Mouse (Mus musculus): ENCODE measurements around the gene Tiam2.

Gene Tiam2

DNA sequence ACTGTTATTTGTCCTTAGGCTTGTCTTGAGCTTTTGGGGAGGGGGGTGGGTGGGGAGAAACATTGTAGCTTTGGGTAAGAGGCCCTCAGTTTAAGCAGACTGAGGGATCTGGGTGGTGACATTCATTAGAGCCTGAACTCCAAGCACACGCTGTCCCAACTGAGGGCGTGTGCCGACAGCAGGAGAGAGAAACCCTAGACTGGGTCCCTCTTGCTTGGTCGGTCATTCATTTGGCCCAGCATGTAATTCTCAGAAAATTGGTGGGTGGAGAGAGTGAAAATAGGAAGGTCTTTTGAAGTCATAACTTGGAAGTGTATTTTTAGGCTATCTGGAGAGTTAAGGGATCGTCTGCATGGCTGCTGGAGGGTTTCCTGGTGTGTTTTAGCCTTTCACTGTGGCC is 71.5 kb downstream of the Tiam2 start:
- DNase-seq = no peak

- DNase-seq = no peak
Measured at GRCm38 (mm10) chr17:3405350-3406073, 79.1 kb downstream of the Tiam2 start.

DNA sequence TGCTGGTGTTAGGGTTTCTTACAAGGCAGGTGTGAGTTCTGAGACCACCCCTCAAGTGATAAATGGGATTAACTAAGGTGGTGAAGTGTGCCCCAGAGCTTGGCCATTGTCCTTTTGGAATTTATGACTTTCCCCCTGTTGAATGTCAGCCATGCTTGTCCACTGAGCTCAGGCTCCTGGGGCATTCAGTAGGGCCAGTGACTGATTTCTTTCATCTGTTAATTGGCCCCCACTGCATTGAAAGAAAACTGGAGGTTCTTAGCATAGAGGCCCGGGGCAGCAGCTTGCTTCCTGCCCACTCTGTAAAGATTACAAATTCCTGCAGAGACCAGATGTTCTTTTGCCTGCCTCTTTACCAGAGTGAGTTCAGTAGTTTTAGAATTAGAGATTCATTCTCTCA is 80.7 kb downstream of the Tiam2 start:
- no peak for DNase-seq

DNA sequence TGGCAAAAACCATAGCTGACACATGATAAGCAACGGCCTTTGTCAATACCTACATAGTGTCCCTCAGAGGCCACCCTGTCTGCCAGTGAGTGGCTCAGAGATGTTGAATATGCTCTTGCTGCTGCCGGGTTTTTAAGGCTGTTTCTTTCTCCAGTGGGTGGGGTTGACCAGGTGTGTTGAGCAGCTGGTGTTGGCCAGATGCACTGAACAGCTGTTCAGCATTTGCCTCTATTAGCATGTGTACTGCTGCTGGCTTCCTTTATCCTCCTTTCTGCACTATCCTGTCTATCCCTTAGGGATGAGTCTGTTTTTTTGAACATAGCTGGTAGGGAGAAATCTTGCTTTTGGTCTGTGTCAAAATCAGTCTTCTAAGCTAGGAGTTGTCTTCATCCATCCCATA is 83.9 kb downstream of the Tiam2 start:
- DNase-seq = no peak

- no peak for DNase-seq
Measured at GRCm38 (mm10) chr17:3412771-3413170, 86.4 kb downstream of the Tiam2 start.

DNA sequence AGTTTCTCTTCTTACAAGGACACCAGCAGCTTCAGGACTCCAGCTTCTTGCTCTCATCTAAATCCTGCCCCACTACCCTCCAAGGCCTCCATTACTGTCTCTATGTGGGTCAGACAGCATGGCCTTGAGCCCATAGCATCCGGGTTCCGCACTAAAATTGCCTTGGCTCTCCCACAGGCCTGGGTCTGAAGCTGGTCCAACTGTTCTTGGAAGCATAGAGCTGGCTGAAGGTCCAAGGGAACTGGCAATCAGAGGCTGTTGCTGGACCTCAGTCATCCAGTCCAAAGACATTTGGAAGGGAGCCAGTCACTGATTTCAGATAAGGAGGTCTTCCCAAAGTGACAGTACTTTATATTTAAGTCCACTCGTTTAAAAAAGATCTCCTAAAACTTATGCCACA is 89.2 kb downstream of the Tiam2 start:
- DNase-seq = peak; percentile 53

DNA sequence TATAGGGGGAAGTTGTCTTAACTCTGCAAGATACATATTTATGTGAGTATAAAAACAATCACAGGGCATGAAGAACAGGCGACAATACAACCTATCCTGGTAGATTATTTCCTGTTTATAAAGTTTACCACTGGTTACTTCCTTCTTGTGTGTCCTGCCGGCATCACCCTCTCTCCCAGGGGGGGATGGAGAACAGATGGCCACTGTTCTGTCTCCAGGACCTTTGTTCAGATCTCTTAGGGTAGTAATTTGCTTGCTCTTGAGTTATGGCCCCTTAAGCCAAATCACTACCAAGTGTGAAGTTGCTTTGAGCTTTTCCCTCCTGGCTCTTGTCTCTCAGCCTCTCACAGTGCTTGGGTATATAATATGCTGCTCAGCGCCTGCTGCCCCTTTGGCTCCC is 90.0 kb downstream of the Tiam2 start:
- DNase-seq = no peak

GRCm38 (mm10) chr17:3419368-3419928 is 93.1 kb downstream of the Tiam2 start:
- DNase-seq = peak; percentile 7

DNA sequence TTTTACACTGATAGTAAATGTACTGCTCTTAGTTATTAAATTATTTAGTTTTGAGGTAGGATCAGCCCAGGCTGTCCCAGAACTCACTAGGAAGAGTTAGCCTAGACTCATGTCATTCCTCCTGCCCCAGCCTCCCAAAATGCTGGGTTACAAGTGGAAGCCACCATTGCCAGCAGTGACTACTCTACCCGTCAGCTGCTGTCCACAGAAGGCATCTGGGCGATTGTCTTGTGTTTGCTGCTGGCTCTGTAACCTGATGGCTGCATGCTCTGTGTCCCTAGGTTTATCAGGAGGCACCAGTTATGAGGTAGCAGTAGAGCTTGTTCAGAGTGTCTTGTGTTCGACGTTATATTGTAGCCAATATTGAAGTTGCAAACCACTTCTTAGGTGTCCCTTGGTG is 93.8 kb downstream of the Tiam2 start:
- no peak for DNase-seq

- no peak for DNase-seq
Measured at GRCm38 (mm10) chr17:3423416-3423815, 97.0 kb downstream of the Tiam2 start.

DNA sequence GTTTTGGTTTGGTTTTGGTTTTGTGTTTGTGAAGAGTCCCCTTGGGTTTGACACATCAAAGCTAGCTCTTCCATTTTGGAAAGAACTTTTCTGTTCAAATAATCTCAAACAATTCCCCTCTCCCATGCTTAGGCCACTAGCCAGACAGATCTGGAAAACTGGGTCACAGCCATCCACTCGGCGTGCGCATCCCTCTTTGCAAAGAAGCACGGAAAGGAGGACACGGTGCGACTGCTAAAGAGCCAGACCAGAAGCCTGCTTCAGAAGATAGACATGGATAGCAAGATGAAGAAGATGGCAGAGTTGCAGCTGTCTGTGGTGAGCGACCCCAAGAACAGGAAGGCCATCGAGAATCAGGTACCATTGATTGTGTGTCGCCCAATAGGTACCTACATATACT is 102.3 kb downstream of the Tiam2 start:
- no peak for DNase-seq

GRCm38 (mm10) chr17:3432590-3433498 is 106.5 kb downstream of the Tiam2 start:
- DNase-seq = no peak

DNA sequence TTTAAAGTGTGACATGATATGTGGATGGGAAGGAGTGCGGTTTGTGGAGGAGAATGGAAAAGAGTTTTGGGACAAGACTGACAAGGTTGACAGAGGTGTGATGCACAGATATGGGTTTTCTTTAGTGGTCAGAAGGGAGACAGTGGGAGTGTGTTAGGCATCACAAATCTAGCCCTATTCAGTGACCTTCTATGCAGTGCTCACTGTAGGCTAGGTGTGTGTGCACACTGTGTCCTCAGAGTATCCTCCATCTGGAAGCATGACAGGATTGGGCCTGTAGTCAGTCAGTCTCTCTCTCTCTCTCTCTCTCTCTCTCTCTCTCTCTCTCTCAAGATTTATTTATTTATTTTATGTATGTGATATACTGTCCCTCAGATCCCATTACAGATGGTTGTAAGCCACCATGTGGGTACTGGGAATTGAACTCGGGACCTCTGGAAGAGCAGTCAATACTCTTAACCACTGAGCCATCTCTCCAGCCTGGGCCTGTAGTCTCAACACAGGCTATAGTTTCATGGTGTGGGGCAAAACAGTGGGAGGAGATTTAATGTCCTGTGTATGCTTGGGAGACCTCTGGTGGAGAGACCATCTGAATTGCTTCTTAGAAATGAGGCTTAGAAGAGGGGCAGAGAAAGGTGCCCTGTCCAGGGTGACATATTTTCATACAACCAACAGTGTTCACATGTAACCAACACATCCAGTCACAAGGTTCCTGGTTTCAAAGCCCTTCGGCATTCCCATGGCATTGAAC is 107.3 kb downstream of the Tiam2 start:
- no peak for DNase-seq

DNA sequence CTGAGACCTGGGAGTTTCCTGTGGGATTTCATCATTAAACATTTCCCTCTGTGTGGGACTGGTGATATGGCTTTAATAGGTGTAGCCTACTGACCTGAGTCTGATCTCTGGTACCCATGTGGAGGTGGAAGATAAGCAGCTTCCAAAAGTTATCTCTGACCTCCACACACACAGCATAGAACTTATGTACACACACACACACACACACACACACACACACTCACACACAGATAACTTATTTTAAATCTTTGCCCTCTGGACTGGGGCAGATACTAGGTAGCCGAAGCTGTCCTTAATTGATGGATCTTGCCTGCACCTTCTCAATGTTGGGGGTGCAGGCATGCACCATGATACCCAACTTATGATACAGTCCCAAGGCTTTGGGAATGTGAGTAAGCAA is 108.9 kb downstream of the Tiam2 start:
- DNase-seq = no peak

- DNase-seq = no peak
Measured at GRCm38 (mm10) chr17:3436841-3437515, 110.6 kb downstream of the Tiam2 start.

DNA sequence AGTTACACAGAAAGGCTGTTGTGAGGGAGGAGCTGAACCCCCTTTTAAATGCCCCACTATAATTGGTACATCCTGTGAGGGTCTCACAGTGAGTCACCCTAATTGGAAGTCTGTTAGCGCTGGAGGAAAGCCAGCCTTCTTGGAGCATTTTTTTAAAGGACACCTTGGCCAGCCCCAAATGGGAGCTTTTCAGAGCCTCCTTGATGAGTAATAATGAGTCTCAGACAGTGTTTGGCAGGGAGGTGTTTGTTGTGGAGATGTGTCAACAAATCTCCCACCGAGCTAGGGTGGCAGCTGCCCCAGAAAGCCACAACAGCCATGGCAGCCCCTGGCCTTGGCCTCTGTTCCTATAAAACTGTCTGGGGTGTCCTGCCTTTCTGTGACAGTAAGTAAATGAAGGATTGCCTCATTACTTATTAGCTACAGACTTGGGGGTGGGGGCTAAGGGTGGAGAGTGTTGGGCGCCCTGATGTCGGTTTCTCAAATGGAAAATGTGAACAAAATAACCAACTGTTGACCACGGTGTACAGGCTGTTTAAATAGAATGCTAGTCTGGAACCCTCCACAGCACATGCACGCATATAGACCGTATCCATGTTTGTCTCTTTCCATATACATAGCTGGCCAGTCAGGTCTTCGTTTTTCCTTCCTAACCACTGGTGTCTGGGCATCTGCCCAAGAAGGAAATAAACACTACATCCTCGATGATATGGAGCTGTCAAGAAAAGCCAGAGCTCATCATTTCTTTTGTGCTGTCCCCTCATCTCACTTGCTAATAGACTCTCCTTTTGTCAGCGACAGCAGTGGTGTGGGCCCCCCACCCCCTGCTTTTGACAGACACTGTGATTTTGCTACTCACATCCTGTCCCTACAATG is 116.4 kb downstream of the Tiam2 start:
- DNase-seq = no peak

DNA sequence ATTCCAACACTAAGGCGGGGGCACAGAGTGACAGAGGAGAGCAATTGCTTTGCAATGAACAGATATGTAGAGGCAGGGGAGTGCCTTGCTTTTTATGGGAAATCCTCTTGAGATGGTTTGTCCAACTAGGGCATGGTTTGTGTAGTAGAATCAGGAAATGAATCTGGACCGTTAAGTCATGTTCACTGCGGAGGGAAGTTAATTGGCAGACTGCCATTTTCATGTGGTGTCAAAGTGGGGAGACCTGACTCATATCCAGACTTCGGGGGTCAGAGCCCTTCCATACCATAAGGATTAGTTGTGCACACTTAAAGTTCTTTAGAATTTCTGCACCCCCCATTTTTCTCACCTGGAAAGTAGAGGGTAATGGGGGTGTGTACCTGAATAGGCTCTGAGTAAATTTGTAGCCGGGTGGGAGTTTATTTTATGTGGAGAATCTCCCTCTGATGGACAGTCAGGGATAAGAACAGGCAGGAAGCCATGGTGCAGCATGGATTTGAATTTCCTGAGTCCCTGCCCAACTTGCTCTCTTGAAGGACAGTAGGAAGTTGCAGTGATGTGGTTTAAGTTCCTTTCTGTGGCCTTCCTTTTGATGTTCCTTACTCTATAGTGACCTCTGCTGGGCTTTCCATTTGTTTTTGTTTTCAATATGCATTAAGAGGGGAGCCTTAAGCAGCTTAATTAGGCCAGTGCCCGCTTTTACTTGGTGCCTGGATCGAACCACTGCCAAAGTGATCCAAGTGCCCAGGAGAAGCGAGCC is 120.0 kb downstream of the Tiam2 start:
- DNase-seq = peak; percentile 64

- peak; percentile 80 for DNase-seq
Measured at GRCm38 (mm10) chr17:3448725-3449124, 122.4 kb downstream of the Tiam2 start.

GRCm38 (mm10) chr17:3451077-3451476 is 124.7 kb downstream of the Tiam2 start:
- DNase-seq = peak; percentile 79

- no peak for DNase-seq
Measured at GRCm38 (mm10) chr17:3452571-3453311, 126.4 kb downstream of the Tiam2 start.

Measured in lung, postnatal 36 days (tissue).